Mouse (Mus musculus): ENCODE measurements around the gene Terb2.

Gene Terb2

DNA sequence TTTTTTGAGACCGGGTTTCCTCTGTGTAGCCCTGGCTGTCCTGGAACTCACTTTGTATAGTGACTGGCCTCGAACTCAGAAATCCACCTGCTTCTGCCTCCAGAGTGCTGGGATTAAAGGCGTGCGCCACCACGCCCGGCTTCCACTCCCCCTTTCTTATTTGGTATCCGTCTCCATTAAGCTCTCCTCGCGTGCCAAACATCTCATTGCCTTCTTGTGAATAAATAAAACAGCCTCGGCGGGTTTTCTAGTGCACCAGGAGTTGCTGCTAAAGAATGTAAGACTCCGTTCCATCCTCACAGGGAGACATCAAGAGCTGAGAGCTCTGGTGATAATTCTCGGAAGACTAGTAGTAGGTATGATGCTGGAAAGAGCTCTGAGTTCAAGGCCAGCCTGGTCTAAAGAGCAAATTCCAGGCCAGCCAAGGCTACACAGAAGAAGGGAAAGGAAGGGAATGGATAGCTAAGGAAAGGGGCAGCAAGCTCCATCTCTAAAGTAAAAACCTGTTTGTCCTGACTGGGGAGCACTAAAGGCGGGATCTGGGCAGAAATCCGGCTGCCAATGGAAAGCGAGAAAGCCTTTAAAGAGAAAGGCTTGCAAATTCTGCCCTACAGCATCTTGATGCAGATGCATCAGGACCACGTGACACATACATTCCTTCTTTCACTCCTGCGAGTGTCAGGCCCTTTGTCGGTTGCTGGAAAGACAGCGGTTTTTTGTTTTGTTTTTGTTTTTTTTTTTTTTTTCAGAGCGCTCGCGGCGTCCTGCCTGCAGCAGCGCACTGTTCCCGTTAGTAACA, 47.9 kb downstream of the Terb2 start:
- DNase-seq, result no peak

DNA sequence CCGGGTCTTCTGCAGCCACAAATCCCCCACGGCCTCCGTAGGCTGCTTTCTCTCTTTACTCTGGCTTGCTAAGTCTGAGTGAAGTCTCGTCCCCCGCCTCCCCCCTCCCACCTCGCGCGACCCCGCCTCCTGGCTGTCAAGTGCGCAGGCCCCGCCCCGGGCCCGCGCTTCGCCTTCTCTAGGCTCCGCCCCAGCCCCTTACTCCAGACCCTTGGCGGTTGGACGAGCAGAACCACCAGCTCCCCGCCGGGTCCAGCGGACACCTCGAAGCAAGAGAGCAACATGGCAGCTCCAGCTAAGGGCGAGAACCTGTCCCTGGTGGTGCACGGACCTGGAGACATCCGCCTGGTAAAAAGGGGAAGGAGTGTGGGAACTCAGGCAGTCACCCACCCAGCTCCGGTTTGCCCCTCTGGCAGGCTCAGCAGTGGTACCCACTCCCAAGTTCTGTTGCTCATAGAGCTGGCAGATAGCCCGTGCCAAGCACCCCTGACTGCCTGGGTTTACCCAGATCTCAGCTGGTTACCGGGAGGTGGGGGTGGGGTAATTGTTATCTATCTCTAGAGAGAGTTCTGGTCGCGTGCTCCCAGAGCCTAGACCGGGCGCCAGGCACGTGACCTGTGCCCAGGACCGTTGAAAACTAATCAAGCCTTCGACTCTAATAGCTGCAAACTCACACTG, 48.7 kb downstream of the Terb2 start, which contains the start of gene Sord:
Sord (plus strand) TSS at position 139 of the 678 bp plus-strand sequence.
- peak; percentile 64 to 69 for DNase-seq

DNA sequence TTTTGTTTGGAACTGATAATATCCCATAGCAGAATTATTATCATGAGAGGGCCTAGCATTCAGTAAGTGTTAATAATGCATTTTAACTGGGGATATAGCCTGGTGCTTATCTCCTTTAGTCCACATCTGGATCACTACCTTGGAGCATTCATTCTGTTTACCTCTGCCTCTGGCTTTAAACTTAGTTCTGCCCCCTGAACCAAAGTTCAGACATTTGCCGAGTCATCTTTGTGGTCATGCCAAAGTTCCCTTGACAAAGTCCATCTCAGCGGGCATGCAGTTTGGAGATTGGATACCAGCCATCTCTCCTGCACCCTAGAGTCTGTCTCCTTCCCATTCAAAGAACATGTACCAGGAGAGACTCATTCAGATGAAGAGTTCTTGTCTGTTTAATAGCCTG, 49.4 kb downstream of the Terb2 start:
- no peak for DNase-seq

DNA sequence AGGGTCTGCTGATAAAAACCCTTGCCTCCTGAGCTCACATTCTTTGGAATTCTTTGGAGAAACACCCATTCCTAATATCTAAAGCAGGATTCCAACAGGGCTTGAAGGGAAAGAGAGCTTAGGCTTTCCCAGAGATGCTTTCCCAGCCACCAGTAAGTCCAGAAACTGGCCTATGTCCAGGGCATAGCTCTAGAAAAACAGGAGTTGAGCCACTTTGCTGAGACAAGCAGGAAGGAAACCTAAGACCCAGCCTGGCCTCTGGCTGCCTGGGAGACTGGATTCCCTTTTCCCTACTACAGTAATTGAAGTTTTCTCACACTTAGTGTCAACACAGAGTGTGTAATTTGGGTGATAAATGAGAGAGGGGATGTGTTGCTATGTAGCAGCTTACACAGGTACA, 50.2 kb downstream of the Terb2 start:
- DNase-seq, result no peak

DNA sequence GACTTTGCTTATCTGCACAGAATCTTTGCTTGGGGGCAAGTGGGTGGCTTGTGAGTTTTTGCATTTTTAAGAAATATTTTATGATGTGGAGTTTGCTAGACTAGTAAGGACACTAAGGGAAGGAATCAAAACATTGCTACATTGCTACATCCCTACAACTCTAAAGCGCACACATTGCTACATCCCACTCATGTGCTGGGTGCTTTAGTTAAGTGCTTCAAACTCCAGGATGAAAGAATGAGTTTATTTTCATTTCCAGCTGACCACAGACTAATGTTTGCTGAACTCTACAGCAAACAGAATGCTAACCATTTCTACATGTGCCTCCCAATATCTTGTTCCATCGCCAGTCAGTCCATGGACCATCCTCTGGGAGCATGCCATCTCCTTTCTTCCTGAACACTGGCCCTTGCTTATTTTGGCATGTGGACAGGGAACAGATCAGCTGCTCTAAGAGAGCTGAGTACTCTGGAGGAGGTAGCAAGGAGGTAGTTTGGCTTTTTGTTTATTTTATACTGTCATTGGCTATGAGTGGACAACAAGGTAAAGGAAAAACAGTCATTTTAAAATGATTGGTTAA, 51.9 kb downstream of the Terb2 start:
- DNase-seq, result no peak

DNA sequence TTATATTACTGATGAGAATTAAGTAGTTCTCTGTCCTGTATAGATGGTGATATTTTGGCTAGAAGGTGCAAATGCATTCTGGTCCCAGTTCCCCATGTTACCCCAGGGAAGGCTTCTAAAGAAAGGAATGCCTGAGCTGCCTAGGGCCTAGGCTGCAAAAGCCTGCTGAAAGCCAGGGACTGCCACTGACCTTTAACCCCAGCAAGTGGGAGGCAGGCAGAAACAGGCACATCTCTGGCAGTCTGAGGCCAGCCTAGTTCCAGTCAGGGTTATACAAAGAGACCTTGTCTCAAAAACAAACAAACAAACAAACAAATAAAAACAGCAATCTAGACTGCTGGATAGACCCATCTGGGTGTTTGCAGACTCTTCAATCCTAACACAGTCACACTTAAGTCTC, 54.7 kb downstream of the Terb2 start:
- DNase-seq, result no peak

DNA sequence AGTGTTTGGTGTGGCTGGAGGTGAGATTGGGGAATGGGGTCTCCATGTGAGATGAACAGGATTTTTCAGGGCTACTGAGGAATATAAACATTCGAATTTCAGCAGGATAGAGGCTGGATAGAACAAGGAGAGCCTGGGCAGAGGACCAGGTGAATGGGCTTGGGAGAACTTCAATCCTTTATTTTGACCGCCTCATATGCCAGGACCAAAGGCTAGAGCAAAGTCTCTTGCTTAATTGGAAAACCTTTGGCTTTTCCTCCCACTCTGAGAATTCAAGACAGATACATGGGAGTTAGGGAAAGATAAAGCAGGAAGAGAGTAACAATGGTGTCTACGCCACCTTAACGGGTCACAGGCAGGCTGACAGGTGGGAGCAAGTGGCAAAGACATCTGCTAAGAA, 55.2 kb downstream of the Terb2 start:
- DNase-seq, result no peak

DNA sequence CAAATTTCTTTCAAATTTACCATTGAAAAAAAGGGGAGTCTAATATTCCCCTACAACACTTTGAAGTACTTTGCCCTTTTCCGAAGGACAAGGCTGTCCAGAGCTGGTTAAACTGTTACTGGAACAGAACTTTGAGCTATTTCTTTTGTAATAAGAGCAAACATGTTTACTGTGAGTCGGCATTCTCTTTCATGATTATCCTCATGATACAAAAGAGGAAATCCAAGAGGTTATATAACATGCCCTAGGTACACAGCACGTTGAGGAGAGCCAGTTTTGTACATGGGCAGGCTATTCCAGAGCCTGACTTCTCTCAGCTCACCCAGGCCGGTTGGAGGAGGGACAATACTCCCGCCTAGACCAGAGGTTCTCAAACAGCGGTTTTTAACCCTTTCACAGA, 55.9 kb downstream of the Terb2 start:
- DNase-seq, result no peak

DNA sequence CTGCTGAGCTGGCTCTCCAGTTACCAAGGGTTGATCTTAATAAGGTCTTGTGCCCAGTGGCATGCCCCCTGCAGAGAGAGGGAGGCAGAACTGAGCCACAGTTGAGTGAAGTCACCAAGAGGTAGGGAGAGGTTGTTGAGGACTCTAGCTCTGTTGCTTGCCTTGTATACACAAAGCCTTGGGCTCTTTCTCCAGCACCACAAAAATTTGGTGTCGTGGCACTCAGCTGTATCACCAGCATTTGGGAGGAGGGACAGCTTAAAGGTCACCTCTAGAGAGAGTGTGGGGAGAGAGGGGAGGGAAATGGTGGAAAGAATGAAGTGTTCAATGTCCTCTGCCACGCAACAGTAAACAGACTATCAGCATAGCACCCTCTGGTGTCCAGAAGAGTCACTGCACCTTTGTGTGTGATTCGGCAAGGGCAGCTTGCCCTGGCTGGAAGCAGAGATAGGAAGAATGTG, 57.6 kb downstream of the Terb2 start:
- DNase-seq, result peak; percentile 79 to 80

DNA sequence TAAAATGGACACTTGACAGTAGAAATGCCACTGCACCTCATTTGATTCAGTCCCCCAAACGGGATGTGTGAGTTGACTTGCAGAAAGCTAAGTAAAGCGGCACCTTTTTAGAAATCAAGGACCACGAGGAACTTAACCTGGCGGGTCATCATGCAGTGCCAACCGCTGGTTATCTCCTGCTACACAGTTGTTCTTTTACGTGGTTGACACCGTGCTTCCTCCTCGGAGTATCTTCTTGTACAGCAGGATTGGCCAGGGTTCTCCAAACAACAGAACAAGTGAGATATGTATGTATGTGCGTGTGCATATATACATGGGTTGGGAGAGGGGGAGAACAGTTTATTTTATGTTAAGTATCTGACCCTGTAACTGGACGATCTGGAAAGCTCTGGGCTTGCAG, 61.7 kb downstream of the Terb2 start:
- DNase-seq, result no peak

DNA sequence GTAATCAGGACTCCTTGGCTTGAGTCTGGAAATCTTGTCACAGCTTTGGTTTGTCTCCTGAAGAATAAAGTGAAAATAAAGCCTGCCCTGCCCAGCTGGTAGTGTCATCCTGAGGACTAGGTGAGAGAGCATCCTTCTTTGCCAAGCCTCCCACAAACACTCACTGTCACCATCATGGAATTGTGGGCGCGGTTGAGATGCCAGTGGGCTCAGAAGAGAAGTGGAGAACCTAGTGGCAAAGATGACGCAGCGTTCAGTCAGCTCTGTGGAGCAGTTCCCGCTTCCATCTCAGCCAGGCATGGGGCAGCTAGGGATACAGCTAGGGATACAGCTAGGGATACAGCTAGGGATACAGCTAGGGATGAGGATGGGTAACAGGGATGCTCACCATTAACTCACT, 69.9 kb downstream of the Terb2 start:
- DNase-seq, result no peak
